Mouse (Mus musculus): ENCODE data around the gene Pcyt1b.

Gene Pcyt1b

DNA sequence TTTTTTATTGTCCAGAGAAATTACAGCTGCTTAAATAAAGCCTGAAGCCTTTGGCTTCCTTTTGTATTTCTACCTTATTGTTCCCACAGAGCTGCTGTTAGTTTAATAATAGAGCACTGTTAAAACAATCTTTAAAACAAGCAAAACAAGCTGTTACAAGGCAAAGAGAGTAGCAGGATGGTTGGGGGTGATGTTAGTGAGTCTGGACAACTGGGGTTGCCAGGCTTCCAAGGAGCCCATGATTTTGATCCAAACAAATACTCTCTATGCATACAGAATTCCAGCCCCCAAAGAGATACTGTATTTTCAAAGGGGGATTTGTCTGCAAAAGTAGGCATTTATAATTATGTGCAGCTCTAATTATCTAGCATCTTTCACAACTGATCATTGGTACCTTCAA, 77.7 kb downstream of the Pcyt1b start:
- no peak for DNase-seq (ENCODE audit: low read depth, low spot score)

DNA sequence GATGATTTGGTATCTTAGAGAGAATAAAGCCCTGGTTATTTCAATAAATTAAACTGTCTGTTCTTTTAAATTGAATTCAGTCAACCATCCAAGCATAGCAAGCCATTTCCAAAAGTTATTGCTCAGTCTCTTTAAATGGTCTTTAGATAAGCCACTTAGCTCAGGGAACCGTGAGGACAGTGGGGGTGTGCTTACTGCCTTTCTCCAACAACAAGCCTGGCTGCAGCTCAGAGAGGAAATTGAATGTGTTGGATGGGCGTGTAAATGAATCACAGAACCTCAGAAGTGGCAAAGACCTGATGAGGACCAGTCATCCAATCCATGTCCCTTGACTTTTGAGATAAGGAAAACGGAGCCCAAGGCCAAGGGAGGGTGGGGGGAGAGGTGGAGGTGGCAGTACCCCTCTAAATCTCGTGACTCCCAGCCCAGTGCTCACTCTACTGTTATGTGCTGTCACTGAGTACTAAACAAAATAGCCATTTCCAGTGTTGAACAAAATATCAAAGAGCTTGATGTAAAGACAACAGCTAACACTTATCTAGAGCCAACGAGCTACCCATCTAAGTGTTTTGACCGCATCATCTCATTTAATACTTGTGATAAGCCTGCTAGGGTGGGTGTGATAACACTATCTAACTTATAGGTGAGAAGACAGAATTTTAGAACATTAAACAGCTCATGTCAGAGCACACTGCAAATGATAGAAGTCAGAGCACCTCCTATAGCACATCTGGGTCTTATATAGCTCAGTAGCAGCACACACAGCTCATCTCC, 78.5 kb downstream of the Pcyt1b start:
- no peak for DNase-seq (ENCODE audit: low read depth, low spot score)

- no peak for DNase-seq (ENCODE audit: low read depth, low spot score)
Observed at GRCm38 (mm10) chrX:93749165-93749564, 94.5 kb downstream of the Pcyt1b start.

GRCm38 (mm10) chrX:93750566-93750965, 95.9 kb downstream of the Pcyt1b start:
- no peak for DNase-seq (ENCODE audit: low read depth, low spot score)

DNA sequence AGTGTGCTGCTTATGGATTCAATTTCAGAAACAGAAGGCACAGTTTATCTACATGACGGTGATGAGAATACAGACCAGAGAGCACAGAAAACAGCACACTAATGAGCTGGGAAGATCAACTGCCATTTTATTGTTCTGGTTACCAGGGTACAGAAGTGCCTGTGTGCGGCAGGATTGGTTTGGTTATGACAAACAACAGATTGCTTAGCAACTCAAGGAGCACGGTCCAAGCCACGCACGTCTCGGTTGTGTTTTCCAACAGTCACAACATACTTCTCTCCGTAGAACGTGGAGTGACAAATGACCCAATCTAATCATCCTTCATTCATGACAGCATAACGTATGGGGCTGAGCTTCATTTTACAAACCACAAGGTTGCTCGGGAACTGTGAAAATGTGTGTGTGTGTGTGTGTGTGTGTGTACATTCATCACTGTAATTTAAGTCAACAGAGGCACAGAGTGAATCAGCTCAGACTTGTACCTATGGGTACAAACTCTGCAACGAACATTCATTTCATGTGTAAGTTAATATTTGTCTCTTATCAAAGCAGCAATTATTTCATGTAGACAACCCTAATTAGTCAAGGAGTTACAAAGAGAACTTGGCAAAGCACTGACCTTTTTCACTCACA, 100.7 kb downstream of the Pcyt1b start:
- DNase-seq (ENCODE audit: low read depth, low spot score) = no peak

DNA sequence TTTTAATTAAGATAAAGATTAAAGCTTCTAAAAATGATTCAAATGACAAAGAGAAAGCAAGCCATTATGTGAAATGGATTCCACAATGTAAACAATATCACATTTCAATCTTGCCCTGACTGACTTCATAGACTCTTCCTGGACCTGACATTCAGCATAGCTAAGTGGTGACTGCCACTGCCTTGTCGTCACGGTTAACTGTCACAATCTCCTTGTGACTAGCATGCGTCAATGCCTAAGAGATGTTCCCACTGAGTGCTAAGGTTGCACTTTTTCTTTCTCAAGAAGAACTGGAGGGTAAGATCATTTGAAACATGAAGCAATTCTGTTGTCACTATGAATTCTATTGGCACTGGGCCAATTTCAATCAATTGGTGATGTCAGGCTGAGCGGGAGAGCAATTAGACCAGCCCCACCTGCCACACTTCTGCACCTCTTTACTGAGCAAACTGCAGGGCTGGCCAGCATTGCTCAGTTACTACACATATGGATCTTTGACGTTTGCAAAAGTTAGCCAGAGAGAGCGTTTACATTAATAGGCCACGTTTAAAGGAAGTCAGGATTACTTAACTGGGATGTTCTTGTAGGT, 102.3 kb downstream of the Pcyt1b start:
- no peak for DNase-seq (ENCODE audit: low read depth, low spot score)

- no peak for DNase-seq (ENCODE audit: low read depth, low spot score)
Observed at GRCm38 (mm10) chrX:93760770-93761169, 106.1 kb downstream of the Pcyt1b start.

GRCm38 (mm10) chrX:93789562-93789961, 134.9 kb downstream of the Pcyt1b start:
- no peak for DNase-seq (ENCODE audit: low read depth, low spot score)

- DNase-seq (ENCODE audit: low read depth, low spot score) = peak; percentile 54
Observed at GRCm38 (mm10) chrX:93793168-93793567, 138.5 kb downstream of the Pcyt1b start.
